Mouse (Mus musculus): ENCODE measurements around the gene Rce1.

The Rce1 gene

DNA sequence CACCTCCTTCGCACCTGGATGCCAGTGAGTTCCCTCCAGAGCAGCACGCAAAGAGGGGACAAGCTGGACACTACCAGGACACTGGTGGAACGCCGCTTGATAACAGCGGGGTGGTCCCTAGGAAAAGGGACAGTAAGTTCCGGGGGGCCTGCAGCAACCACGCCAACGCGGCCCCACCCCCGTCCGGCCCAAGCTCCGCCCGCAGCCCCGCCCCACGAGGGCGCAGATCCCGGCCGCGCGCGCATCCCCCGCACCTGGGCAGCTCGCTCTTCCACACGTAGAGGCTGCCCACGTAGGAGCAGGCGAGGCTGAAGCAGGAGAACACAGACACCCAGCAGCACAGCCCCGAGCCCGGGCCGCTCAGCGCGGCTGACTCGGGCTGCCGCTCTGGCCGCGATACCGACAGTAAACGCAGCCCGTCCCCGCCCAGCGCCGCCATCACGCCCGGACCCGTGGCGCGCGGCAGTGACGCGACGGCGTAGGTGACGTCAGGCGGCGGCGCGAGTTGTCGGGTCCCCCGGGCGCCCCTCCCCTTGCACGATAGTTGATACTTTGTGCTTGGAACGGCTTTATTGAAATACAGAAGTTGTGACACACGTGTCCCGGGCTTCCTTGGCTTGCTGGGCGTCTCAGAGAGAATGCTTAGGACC lies at the start of gene Rce1:
Rce1 (minus strand) TSS at position 463 of the 650 bp plus-strand sequence.
- peak; percentile 85 for DNase-seq (ENCODE audit: low read depth, low spot score)

DNA sequence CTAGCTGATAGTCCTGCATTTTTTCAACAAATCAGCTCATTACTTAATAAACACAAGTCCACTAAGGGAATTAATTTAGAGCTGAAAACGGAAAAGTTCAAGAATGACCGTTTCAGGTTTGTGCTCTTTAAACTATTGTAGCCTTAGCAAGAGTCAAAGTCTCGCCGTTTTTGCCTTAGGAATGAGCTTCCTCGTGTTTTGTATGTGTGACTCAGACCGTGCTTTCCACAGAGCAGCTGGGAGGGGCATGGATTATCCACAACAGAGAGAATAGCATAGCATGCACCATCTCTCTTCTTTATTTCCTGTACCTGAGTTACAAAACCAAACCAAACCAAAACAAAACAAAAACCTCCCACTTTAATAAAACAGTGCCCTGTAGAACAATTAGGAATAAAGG lies 47.0 kb upstream of the Rce1 start:
- no peak for DNase-seq (ENCODE audit: low read depth, low spot score)

GRCm38 (mm10) chr19:4670776-4671175 lies 45.3 kb upstream of the Rce1 start:
- no peak for DNase-seq (ENCODE audit: low read depth, low spot score)

DNA sequence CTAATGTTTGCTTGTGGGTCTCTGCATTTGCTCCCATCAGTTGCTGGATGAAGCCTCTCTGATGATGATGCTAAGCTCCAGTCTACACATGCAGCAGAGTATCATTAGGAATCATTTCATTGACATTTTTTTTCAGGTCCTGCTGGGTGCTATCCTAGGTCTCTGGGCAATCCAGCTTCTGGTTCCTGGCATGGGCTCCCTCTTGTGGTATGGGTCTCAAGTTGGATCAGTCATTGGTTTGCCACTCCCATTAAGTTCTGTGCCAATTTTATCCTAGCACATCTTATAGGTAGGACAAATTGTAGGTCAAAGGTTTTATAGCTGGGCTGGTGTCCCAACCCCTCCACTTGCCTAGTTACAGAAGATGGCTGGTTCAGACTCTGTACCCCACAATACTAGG lies 41.4 kb upstream of the Rce1 start:
- DNase-seq (ENCODE audit: low read depth, low spot score) = no peak

DNA sequence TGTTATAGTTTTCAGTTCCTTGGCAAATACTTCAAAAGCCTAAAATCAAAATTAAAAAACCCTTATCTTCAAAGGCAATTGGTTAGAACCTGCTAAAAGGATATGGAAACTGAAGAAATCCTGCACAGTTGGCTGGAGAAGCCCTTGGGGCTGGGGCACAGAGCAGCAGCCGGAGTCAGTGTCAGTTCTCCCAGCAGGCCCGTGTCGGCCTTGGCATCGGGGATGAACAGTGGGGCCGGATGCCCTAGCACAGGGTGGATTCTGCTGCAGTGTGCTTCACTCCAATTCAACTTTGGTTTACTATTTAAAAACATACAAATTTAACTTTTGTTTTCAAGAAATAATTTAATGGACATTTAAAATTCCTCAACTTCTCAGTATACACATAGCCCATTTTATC lies 32.7 kb upstream of the Rce1 start:
- DNase-seq (ENCODE audit: low read depth, low spot score) = no peak

DNA sequence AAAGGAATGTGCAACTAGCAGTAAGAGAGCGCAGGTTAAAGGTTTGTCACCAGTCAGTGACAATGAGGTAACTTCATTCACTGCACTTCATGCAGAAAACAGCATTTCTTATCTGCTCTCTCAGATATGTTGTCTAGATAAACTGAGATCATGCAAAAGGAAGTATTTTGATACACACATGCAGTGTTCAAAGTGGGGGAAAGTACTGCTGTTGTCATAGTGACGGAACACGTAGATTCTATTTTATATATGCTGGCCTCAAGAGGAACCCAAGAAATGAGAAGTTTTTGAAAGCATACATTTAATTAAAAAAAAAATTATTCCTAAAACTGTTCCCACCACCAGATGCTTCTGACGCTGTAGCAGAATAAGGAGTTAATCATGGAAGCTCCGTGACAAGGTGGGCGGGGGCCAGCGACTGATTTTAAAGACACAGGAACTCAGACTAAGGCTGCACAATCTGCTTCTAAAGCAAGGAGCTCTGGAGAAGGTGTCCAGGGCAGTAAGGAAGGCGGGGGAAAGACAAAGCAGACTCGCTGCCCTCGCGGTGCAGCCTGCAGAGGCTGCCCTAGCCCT lies 21.6 kb upstream of the Rce1 start:
- no peak for DNase-seq (ENCODE audit: low read depth, low spot score)

DNA sequence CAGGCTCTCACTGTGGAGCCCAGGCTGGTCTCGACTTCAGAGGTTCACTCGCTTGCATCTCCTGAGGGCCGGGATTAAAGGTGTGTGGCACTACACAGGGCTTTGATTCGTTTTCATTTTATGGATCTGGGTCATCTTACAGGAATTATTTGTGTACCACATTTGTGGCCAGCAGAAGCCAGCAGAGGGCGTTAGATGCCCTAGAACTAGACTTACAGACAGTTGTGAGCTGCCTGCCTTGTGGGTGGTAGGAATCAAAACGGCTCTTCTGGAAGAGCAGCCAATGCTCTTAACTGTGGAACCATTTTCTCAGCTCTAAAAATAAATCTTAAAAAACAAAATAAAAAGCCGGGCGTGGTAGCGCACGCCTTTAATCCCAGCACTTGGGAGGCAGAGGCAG lies 18.8 kb upstream of the Rce1 start:
- no peak for DNase-seq (ENCODE audit: low read depth, low spot score)

DNA sequence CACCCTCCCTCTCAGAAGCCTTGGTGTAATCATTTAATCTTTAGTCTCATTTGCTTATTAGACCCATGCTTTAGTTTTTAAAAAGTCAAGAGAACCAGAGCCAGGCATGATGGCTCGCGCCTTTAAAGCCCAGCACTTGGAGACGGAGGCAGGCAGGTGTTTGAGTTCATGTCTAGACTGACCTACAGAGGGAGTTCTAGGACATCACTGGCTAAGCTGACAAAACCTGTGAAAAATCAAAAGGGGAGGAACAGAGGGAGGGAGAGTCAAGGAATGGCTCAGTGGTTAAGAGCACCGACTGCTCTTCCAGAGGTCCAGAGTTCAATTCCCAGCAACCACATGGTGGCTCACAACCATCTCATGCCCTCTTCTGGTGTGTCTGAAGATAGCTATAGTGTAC lies 10.5 kb upstream of the Rce1 start:
- no peak for DNase-seq (ENCODE audit: low read depth, low spot score)

GRCm38 (mm10) chr19:4628819-4629218 lies 3.4 kb upstream of the Rce1 start:
- no peak for DNase-seq (ENCODE audit: low read depth, low spot score)

DNA sequence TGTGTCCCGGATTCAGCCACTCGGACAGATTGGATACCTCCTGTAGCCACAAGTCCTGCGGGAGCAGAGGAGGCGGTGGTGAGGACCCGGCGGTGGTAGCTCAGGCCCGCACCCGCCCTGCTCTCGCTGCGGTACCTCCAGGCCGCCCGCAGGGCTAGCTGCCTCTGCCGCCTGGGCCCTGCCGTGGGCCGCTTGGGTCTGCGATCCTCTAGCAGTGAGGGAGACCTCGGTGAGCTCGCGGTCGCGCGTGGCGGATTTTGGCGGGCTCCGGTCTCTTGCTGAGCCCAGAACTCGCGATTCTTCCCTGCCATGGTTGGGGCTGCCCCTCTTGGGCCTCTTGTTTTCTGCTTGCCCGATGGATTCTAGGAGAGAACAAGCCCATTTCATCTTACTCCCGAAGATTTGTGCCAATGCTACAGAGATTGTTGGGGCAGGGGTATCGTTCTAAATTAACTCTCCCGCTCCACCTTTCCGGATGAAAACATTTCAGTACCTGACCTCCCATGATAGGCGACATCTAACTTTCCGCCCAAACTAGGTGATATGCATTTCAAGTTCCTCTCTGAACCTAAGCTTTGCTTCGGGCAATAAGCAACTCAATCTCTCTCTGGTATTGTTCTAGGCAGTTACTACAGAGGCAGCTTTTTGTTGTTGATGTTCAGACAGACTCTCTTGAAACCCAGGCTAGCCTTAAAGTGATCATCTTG lies 541 bp upstream of the Rce1 start:
- DNase-seq (ENCODE audit: low read depth, low spot score) = no peak

GRCm38 (mm10) chr19:4624406-4625178 lies 849 bp downstream of the Rce1 start:
- no peak for DNase-seq (ENCODE audit: low read depth, low spot score)

DNA sequence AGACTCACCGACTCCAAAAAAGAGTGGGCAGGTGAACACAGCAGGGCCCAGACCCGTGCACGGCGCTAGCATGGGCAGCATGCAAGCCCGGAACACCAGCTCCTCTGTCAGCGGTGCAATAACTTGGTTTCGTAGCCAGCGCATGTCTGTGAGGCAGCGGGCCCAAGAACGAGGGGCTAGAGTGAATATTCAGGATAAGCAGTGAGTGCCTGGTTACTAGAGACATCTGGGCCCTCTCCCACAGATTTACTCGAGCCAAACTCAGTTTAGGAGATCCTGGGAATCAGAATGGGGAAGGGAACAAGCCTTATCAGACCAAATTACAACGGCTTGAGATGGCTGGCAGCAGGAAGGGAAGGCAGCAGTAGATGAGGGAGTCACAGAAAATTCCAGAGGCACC lies 1.4 kb downstream of the Rce1 start:
- no peak for DNase-seq (ENCODE audit: low read depth, low spot score)

GRCm38 (mm10) chr19:4623419-4623818 lies 2.0 kb downstream of the Rce1 start:
- DNase-seq (ENCODE audit: low read depth, low spot score) = no peak

DNA sequence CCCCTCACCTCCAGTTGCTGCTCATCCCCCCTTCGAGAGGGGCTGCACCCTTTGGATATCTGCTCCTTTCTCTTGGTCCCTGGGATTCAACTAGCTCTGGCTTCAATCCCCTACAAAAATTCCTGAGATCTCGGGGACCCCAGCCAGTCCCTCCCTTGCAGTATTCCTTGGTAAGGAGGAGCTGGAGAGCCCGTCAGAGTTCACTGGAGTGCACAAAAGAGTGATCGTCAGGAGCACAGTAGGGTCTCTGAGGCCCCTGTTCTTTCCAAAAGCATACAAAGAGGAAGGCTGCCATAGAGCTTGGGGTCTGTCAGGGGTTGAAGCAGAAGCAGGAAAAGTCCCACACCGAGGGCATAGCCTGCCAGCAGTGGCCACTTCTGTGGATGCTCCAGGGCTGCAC lies 2.7 kb downstream of the Rce1 start:
- no peak for DNase-seq (ENCODE audit: low read depth, low spot score)

DNA sequence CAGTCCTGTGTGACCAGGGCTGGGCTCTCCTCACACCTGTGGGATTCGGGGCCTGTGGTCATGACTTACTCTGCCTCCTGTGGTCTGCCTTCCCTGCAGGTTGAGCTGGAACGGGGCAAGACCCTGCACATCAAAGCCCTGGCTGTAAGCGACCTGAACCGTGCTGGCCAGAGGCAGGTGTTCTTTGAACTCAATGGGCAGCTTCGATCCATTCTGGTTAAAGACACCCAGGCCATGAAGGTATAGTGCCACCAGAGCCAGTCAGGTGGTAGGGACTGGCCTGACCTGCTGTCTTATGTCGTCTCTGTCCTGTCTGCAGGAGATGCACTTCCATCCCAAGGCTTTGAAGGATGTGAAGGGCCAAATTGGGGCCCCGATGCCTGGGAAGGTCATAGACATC lies 4.7 kb downstream of the Rce1 start:
- no peak for DNase-seq (ENCODE audit: low read depth, low spot score)

DNA sequence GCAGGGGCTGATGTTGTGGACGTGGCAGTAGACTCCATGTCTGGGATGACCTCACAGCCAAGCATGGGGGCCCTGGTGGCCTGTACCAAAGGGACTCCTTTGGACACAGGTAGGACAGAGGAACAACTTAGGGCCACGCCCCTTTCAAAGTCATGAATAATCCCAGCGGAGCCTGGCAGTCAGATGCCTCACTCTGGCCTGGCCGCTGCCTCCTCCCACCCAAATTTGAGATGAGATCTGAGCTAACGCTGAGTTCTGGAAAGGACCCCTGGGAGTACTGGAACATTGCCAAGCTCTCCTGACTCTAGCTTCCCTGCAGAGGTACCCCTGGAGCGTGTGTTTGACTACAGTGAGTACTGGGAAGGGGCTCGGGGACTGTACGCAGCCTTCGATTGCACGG lies 6.0 kb downstream of the Rce1 start:
- DNase-seq (ENCODE audit: low read depth, low spot score) = no peak

DNA sequence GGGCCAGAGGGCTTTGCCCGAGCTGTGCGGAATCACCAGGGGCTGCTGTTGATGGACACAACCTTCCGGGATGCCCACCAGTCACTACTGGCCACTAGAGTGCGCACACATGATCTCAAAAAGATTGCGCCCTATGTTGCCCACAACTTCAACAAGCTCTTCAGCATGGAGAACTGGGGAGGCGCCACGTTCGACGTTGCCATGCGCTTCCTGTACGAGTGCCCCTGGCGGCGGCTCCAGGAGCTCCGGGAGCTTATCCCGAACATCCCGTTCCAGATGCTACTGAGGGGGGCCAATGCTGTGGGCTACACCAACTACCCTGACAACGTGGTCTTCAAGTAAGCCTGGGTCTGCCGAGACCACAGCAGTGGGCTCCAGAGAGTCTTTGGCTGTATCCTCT lies 7.3 kb downstream of the Rce1 start:
- no peak for DNase-seq (ENCODE audit: low read depth, low spot score)

DNA sequence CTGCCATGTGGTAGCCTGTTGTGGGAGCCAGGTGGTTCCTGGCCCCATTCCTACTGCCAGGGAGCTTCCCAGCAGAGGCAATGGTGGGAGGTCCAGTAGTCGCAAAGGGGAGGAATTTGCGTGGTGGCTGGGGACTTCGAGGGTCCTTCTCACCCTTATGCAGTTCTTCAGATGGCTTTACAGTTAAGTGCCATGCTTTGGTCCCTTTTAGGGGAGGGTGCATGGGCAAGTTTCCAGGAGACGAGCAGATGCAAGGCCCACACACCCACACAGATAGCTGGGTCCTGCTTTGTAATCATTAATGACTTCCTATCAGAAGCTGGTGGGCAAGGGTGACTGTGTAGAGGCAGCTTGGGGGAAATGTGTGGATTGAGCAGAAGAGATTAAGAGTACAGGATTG lies 8.9 kb downstream of the Rce1 start:
- no peak for DNase-seq (ENCODE audit: low read depth, low spot score)

GRCm38 (mm10) chr19:4615151-4616093 lies 10.0 kb downstream of the Rce1 start, which contains the start of gene Lrfn4:
Gene Lrfn4, minus strand, starts transcription at chr19:4615667.
- peak; percentile 83 for DNase-seq (ENCODE audit: low read depth, low spot score)

GRCm38 (mm10) chr19:4614305-4615150 lies 10.9 kb downstream of the Rce1 start:
- DNase-seq (ENCODE audit: low read depth, low spot score) = no peak
